Mouse (Mus musculus): Measurements from ENCODE around the gene Mlxipl.
"Not testable (repeated sequence)": the region's sequence is repeated elsewhere in the genome, so short reads cannot be mapped to it uniquely, and the experiment has no call there.

Gene Mlxipl

DNA sequence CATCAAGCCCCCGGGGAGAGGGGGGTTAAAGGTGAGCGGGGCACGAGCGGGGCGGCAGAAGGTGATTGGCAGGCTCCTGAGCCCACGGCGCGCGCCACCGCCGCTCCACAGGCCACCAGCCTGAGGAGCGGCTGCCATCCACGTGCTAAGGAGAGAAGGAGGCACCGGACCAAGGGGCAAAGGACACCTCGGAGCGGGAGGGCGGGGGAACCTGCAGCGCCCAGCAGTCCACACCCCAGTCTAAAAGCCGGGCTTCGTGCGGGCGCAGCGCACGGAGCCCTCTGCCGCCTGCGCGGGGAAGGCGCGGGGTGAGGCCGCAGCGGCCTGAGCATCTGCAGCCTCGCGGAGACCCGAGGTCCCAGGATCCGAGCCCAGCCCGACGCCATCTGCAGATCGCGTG is at the start of gene Mlxipl:
TSS of gene Mlxipl (plus strand) at position 238 of the 400 bp plus-strand sequence.
- DNase-seq (ENCODE audit: low read depth), result no peak

DNA sequence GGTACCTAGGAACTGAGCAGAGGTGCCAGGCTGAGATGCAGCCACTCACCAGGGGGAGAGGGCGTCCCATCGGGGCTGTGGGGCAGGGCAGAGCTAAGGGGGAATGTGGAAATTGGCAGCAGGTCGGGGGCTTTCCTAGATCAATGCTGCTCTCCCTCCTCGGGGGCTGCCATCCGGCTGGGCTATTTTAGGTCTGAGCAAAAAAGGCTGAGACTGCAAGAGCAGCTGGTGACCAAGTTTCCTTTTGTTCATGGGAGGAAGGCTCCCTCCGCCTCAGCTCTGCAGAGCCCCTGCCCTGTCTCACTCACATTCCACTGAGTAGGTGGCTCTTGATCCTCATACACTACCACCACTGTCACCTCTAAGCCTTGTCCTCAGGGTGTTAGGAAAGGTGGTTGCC is 49.6 kb upstream of the Mlxipl start:
- no peak for DNase-seq (ENCODE audit: low read depth)

DNA sequence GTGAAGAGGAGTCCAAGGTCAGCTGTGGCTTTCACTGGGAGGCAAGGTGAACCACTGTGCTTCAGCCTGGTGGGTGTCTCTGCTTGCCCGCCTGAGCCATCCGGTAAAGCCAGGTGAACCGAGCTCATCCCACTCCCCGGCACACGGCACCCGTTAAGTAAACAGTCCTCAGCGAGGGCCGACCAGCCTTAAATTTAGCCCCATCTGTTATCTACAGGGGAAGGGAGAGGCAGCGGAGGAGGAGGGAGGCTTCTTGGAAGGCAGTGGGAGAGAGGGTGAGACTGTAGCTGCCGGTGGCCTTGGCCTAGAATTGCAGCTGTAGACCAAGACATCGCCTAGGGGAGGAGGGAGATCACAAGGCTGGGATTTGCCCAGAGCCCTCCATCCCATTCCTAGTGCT is 48.9 kb upstream of the Mlxipl start:
- no peak for DNase-seq (ENCODE audit: low read depth)

DNA sequence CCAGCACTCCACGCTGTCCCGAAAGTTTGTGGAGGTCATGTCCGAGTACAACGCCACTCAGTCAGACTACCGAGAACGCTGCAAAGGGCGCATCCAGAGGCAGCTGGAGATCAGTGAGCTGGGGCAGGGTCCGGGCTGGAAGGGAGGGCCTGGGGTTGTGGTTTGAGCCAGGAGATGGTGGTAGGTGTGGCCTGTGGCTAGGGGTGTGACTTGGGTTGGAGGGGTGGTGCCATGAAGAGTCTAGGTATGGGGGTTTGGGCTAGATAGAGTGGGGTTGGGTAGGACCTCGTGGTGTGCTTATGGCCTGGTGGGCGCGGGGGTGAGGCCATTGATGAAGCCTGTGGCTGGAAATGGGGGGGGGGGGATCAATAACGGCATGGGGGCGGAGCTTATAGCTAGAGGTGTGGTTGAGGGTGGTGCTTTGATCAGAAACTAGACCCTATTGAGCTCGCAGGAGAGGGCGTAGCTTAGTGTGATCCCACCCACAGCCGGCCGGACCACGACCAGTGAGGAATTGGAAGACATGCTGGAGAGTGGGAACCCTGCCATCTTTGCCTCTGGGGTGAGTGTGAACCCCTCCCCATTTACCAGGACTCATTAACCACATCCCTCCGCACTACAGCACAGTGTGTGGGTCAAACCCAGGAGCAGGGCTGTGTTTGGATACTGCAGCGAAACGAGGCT is 47.4 kb upstream of the Mlxipl start:
- no peak for DNase-seq (ENCODE audit: low read depth)

DNA sequence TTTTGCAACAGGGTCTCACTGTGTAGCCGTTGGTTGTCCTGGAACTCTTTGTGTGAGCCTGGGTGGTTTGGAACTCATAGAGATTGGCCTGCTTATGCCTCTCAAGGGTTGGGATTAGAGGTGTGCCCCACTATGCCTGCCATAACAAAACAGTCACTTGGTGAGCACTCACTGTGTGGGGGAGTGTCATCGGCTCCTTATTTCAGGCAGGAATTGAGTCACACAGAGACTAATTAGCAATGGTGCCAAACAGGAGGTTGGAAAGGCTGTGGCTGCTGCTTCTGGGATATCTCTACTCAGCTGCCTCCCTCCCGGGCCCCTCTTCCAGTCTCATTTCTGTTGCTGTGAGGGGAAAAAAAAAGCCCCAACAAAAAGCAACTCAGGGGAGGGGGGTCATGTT is 45.1 kb upstream of the Mlxipl start:
- no peak for DNase-seq (ENCODE audit: low read depth)

DNA sequence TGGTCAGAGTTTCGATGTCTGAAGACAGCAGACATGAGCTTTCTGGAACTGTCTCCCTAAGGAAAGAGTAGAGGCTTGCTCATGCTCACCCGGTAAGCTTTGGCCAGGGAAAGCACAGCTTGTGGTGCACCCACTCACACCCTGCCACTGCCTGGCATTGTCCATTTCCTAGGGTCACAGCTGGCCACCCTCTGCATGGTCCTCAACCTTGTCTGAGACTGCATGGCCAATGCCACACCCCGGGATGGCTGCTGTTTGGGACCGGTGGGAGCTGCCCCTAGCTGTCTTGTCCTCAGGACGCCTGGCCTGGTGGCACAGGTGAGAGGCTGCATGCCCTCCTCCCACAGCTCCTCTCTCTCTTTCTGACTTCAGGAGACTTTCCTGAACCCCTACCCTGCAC is 41.2 kb upstream of the Mlxipl start:
- no peak for DNase-seq (ENCODE audit: low read depth)

DNA sequence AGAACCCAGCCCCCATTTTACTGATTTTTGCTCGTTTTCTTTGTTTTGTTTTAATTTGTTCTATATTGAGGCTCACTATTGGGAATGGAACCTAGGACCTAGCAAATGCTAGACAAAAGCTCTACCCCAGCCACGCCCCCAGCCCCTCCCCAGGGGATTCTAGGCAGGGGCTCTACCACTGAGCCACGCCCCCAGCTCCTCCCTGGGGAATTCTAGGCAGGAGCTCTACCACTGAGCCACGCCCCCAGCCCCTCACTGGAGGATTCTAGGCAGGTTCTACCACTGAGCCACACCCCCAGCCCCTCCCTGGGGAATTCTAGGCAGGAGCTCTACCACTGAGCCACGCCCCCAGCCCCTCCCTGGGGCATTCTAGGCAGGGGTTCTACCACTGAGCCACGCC is 40.4 kb upstream of the Mlxipl start:
- DNase-seq (ENCODE audit: low read depth), result not testable (repeated sequence)

DNA sequence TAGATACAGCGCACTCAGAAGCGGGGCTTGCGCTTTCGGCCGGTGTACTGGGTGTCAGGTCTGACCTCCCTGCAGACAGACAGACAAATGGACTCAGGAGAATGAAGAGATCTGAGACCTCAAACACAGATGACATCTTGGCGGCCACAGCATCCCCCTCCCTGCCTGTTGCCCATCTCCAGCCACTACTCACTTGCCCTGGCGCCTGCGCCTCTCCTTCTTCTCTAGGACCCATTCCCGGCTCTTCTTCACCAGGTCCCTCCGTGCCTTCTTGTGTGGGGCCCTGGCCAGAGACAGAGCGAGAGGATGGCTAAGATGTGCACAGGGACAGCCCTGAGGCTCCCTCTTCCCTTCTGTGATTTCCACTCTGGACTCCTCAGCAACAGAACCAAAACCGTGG is 36.3 kb upstream of the Mlxipl start:
- no peak for DNase-seq (ENCODE audit: low read depth)

DNA sequence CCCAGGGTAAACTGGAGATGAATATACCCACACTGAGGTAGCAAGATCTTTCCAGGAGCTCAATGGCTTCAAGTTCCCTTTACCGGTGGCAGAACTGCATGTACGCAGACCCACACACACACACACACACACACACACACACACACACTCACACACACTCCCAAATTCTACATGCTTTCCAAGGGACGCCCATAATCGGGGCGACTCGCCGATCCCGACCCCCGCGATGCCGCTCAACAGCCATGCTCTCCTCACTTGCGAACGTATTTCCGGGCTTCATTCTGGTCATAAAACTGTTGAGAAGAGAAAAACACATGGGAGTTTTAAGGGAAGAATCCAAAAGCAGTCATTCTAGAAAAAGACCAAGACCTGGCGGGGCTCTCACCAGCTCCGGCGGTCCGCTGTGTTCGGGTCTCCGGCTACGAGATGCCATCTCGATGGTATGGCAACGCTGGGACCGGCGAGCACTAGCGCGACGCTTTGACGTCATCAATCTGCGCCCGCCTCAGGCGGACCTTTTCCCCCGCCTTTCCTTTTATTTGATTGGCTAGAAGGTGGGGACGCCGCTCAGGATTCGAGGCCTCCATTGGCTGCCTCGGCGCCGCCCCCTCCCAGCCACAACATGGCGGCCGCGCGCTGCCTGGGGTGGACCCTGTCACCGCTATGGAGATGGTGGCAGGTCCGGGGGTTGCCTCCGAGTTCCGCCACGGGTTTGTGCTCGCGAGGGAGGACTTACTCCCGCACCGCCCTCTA is 25.9 kb upstream of the Mlxipl start, which contains the start of gene Dnajc30:
TSS of gene Dnajc30 (plus strand) at position 574 of the 753 bp plus-strand sequence.
- peak; percentile 98 for DNase-seq (ENCODE audit: low read depth)

DNA sequence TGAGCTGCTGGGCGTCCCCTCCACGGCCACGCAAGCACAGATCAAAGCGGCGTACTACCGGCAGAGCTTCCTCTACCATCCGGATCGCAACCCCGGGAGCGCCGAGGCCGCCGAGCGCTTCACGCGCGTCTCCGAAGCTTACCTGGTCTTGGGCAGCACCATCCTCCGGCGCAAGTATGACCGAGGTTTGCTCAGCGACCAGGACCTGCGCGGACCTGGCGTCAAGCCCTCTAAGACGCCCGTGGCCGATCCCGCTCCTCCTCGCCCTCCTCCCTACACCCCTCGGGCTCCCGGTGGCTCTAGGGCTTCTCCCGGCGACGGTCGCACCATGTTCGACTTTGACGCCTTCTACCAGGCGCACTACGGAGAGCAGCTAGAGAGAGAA is 25.3 kb upstream of the Mlxipl start:
- DNase-seq (ENCODE audit: low read depth), result no peak

DNA sequence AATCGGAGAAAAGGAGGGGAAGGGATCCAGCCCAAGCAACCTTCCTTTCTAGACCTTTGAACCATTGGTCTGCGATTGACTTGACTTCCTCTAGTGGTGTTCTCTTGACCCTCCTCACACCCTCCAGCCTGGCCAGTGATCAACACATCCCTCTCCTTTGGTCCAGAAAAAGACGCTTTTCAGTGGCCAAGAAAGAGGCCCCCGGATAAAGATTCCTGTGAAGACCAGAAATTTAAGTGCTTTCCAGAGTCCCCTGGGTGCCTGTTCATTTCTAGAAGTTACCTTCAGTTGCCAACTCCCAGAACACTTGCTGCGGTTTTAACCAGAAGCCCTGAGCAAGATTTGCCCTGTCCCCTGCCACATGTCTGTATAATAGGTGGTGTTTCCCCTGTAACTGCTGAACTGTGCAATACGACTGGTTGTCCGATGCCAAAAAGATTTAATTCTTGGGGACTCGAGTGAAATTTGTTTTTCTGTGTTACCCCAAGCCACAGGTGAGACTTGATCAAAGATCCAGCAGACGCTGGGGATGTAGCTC is 24.7 kb upstream of the Mlxipl start, which contains the start of gene Bud23:
TSS of gene Bud23 (minus strand) at position 51 of the 538 bp plus-strand sequence.
- not testable (repeated sequence) for DNase-seq (ENCODE audit: low read depth)

DNA sequence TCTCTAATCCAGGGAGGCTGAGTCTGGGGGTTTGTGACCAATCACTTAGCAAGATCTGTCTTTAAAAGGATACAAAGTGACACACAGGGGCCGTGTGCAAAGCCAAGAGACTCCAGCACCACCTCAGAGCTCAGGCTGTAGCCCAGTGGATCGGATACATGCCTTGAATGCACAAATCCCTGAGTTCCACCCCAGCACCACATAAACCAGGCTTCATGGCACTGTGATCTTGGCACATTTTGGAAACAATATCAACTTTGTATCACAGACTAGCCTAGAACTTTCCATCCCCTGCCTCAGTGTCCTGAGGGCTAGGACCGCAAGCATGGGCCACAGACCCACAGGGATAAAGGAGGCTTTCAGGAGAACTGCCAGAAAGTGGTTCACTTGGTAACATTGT is 23.7 kb upstream of the Mlxipl start:
- no peak for DNase-seq (ENCODE audit: low read depth)

DNA sequence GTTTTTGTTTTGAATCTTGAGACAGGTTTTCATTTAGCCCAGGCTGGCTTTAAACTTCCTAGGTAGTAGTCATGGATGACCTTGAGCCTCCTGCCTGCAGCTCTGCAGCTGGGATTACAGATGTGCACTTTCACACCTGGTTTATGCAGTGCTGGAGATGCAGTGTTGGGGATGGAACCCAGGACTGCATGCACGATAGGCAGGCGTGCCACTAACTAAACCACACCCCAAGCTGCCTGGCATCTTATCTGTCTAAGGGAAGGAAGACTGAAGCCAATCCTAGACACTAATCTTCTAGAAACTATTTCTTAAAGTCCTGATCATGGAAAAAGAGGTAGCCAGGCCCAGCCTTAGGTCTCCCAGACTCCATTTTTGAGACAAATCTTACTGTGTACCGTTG is 19.2 kb upstream of the Mlxipl start:
- DNase-seq (ENCODE audit: low read depth), result no peak

DNA sequence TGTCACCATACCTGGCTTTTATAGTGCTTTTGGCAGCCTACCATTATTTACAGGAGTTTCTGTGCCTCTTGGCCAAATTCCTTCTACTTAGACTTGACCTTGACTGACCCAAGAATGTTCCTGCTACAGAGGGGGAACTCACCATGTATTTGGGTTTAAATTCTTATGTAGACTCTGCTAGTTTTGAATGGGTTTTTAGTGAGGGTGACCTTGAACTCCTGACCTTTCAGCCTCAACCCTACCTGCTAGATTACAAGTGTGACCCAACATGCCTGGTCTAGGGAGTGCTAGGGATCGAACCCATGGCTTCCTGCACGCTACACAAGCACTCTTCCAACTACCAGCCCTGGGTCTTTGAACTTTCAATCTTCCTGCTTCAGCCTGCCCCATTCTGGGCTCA is 17.6 kb upstream of the Mlxipl start:
- no peak for DNase-seq (ENCODE audit: low read depth)

DNA sequence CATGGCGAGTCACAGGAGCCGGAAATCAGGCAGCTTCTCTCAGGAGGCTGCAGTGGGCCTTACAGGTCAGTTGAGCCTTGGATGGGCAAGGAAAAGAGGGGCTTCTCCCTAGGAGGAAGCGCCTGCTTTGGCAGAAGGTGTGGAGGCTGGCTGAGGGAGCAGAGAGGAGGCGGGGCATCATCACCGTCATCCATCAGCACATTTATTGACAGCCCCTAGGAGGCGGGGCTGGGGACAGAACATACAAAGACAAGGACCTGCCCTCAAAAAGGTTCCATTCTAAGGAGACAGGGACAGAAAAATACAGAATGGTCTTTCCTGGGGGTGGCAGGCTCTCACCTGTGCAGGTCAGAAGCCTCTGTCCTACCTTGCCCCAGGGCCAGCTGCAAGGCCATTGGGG is 17.0 kb upstream of the Mlxipl start:
- no peak for DNase-seq (ENCODE audit: low read depth)

DNA sequence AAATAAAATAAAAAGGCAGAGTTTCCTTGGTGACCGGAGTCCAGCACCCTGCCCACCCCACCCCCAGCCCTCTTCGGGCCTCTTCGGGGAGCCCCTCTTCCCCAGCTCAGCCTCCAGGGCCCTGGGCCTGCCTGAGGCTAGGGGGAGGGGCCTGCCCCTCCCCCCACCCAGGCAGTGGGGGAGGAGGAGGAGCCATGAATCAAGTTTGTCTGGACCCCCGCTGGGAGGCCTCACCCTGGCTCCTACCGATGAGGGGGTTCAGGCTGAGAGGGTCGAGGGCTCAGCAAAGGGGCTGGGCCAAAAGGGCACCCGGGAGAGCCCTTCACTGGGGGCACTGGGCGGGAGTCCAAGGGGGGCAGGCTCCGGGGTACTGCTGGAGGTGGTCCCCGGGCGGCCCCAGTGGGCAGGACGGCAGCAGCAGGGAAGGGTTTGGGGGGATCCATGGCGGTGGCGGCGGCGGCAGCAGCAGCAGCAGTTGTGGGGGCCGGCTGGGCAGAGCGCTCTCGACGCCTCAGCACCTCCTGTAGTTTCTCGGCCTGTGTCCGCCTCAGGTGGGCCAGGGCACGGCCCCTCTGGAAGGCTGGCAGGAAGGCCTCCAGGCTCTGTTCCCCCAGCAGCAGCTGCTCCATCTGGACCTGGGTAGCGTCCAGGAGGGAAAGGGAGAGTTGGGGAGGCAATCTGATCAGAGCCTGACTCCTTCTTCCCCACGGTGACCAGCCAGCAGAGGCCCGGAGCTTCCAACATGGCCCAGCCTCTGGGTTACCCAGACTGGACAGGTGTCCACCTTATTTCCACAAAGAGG is 16.1 kb upstream of the Mlxipl start:
- no peak for DNase-seq (ENCODE audit: low read depth)

DNA sequence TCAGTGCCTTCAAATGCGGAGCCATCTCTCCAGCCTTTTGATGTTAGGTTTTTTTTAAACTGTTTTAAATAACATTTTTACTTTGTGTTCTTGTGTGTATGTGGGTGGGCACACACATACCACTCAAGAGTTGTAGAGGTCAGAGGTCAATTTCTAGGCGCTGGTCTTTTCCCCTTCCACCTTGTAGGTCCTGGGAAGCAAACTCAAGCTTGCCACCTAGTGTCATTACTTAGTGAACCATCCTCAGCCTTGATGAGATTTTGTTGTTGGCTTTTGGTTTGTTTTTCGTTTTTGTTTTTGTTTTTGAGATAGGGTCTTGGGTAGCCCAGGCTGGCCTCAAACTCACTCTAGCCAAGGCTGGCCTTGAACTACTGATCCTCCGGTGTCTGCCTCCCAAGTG is 14.0 kb upstream of the Mlxipl start:
- no peak for DNase-seq (ENCODE audit: low read depth)

DNA sequence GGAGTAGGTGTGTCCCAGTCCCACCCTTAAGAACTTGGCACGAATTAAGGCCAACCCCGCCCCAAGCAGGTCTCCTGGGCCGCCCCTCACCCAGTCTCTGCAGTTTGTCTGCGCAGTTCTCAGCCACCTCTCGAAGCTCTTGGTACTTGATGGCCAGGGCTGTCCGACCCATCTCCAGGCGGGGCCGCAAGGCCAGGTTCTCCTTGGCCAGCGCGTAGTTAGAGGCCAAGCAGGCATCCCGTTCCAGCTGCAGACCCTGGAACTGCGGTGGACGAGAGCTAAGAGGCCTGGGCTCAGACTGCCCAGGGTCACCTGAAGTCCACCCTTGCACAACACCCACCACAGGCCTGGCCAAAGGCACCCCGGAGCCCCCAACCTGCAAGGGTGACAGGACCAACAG is 13.3 kb upstream of the Mlxipl start:
- no peak for DNase-seq (ENCODE audit: low read depth)

DNA sequence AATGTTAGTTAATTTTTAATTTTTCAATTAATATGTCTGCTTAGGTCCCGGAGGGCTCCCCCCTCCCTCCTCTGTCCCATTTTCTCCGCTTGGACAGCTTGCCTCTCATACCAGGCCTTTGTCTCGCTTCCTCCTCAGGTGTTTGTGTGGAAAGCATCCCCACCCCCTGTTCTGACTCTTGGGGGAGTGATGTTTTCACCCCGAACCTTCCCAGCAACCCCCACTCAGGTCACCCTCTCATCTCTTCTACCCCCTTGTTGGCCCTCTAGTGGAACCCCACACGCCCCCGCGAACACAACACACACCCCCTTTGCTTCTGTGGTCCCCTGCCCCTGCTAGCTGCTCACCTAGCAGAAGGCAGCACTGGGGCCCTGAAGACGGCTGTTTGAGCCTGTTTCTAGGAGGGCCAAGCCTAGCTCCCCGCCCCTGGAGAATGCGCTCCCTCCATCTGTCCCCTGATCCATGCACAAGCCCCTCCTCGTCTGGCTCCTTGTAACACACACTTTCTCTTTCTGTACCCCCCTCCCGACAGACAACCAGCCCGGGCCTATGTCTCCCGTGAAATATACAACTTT is 12.7 kb upstream of the Mlxipl start:
- DNase-seq (ENCODE audit: low read depth), result peak; percentile 56

DNA sequence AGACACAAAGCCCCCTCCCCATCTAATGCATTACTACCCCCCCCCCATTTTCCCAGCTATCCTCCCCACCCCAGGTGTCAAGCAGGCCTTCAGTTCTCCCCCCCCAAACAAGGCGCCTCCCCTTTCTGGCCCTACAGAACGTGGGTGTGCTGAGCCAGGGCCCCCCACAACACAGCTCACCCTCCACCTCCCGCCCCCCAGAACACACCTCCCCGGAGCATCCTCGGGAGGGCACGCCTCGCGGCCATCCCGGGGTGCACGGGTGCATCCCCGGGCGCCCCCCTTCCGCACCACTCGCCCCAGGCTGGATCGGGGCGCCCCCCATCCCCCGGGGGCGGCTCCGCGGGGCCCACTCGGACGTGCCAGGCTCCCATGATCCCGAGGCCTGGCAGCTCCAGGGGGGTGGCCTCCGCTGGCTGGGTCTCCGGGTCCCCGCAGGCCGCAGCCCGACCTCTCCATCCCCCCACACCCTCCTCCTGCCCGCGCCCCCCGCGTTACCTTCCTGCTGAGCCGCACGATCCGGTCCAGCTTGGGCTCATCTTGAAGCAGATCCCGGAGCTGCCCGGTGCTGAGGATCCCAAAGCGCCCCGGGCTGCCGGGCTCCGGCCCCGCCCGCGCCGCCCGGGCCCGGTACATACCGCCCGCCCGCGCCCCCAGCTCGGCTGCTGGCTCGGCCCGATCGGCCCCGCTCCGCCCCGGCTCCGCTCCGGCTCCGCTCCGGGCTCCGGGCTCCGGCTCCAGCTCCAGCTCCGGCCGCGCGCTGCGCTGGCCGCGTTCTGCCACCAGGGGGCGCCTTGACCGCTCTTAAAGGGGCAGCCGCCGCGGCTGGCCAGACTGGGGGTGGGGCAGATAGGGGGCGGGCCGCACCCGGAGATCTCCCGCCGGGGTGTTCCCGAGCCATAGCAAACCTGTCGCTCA is 11.9 kb upstream of the Mlxipl start, which contains the start of gene Vps37d:
TSS of gene Vps37d (minus strand) at position 703 of the 918 bp plus-strand sequence.
- peak; percentile 98 for DNase-seq (ENCODE audit: low read depth)

DNA sequence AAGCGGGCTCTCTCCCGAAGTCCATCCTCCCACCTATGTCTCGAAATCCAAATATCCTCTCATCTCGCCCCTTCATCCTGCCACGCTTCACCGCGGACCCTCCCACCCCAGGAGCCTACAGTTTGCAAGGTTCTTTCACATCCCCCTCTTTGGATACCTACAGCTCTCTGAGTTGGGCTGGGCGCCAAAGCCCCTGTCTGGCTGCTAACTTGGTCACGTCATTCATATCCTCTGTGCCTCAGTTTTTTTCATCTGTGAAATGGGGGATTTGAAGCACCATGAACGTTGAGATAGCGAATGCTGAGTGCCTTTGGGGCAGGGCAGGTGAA is 11.2 kb upstream of the Mlxipl start:
- DNase-seq (ENCODE audit: low read depth), result no peak

All from NIH3T3 (cell line).